Mouse (Mus musculus) regulatory T cell (primary cell): Measurements from ENCODE around the gene Galntl6.
"Not testable (repeated sequence)": the region's sequence is repeated elsewhere in the genome, so short reads cannot be mapped to it uniquely, and the experiment has no call there.

ENCODE experiments used
- in situ Hi-C: fragments of 300-600 bp; cut with MboI, MseI; formaldehyde crosslinking; loops from one replicate; pipeline ENCODE4 v1.15.1; 2025; ENCODE audit warnings: high pct_unique_total_duplicates

Gene Galntl6

DNA sequence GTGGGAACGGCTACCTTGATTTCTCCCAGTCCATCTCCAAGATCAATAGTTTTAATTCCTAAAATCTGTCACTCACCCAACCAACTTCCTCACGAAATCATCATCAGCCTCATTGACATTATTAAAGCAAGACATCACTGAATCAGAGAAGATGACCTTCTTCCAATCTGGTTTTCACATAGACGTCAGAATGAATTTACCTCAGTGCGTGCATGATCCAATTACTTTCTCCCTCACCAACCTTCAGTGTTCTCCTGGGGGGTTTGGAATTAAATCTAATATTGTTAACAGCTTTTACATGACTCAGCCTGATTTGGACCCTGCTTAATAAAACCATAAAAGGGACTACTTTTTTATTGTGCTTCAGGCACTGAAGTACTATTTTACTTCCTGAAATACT, 307.7 kb downstream of the Galntl6 start:
- in situ Hi-C loops, result no loop called here

GRCm38 (mm10) chr8:58597834-58598233, 314.6 kb downstream of the Galntl6 start:
- in situ Hi-C loops, result no loop called here

DNA sequence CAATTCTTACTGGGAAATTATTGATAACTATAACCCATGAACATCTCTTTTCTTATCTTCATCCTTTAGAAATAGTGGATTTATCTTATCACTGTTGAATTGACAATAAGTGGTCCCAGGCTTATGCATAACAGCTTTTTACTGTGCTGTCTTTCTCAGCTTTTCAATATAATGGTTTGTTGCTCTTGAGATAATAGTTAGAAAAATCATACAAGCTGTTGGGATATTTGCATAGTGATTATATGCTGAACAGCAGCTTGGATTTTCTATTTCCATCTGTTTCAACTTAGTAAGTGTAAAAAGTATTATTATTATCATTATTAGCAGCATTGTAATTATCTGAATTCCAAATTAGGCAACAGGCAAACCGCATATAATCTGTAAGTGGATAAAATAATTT, 337.1 kb downstream of the Galntl6 start:
- in situ Hi-C loops, result no loop called here

- in situ Hi-C loops, result no loop called here
These were observed 344.4 kb downstream of the Galntl6 start for GRCm38 (mm10) chr8:58568086-58568485.

- in situ Hi-C loops, result no loop called here
These were observed 346.3 kb downstream of the Galntl6 start for GRCm38 (mm10) chr8:58566115-58566514.

GRCm38 (mm10) chr8:58535781-58536180, 376.7 kb downstream of the Galntl6 start:
- in situ Hi-C loops, result no loop called here

DNA sequence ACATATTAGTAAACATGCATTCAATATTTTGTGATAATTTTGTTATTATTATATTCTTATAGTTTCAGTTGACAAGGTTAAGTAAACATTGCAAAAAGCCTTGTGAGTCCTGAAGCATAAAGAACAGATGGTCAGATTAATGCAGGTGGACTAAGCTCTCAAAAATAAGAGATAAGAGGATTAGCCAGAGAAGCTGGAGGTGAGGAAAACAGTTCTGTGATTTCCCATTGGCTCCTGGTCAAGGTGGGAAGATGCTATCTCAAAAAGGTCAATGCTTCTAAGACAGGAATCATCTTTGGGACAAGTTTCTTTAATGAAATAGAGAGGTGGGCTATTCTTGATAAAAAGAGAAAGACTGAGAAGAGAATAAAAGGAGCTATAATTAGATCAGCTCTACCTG, 377.8 kb downstream of the Galntl6 start:
- in situ Hi-C loops, result no loop called here

- in situ Hi-C loops, result no loop called here
These were observed 389.0 kb downstream of the Galntl6 start for GRCm38 (mm10) chr8:58523443-58523842.

DNA sequence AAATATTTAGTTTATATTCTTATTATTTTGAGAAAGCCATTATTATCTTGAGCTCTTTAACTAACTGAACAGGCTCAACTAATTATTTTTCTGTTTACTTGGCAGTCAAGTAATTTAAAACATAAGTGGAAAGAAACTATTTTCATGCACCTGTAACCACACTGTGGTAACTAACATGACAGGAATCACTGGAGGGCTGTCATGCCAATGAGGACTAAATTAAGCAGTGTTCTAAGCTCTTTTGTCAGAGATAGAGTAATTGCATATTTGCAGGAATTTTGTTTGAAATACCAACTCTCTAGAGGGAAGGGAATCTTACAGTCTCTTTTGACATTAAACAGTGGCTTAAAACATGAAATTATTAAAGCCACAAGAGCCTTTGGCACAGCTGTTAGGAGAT, 390.5 kb downstream of the Galntl6 start:
- in situ Hi-C loops, result no loop called here

- in situ Hi-C loops, result no loop called here
These were observed 401.9 kb downstream of the Galntl6 start for GRCm38 (mm10) chr8:58510516-58510915.

- in situ Hi-C loops, result no loop called here
These were observed 403.4 kb downstream of the Galntl6 start for GRCm38 (mm10) chr8:58509051-58509450.

DNA sequence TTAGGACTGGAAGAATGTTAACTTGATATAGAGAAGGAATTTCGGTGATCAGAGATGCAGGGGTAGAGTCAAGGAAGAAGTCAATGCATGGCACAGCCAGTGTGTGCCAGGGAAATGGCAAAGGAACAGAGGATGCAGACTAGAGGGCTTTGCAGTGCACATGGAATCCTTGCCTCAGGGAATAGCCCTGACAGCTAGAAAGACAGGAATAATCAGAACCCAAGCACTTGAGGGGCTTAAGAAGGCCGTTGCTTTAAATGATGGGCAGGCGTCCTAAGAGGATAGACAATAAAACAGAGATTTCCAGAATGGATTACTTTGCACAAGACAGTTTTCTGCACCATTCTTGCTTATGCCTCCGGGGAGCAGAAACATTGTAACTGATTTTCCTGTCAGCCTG, 425.3 kb downstream of the Galntl6 start:
- in situ Hi-C loops, result no loop called here

DNA sequence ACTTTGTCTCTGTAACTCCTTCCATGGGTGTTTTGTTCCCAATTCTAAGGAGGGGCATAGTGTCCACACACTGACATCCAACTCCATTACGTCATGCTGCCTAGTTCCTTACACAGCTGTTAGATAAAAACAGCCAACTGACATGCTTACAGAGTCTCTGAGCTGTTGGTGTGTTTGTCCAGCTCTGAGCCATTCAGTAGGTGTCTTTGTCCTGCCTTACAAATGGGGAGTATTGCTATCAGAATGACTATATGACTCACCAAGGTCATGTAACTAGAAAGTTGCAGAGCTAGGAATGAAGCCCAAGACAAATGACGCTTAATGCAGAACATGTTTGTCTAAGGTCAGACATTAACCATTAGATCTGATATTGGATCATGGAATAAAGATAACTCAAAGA, 449.1 kb downstream of the Galntl6 start:
- in situ Hi-C loops, result not testable (repeated sequence)

GRCm38 (mm10) chr8:58442696-58443095, 469.7 kb downstream of the Galntl6 start:
- in situ Hi-C loops, result no loop called here

GRCm38 (mm10) chr8:58418481-58418880, 494.0 kb downstream of the Galntl6 start:
- in situ Hi-C loops, result no loop called here

GRCm38 (mm10) chr8:58417551-58417950, 494.9 kb downstream of the Galntl6 start:
- in situ Hi-C loops, result no loop called here

DNA sequence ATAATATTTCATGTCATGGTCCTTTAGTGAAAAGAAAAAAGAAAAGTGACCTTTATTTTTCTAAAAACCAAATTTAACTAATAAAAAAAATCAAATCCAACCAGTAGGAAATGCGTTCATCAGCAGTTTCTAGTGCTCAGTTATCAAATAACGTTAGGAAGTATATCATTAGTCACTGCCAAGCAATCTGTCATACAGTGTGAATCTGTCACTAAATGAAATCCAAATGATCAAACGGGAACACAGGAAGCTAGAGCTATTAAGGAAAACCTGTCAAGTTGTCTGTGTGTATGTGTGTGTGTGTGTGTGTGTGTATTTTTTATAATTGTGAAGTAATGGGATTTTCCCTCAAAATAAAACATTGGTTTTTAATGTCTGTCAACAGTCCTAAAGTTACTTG, 515.9 kb downstream of the Galntl6 start:
- in situ Hi-C loops, result no loop called here

GRCm38 (mm10) chr8:58395879-58396278, 516.6 kb downstream of the Galntl6 start:
- in situ Hi-C loops, result no loop called here

DNA sequence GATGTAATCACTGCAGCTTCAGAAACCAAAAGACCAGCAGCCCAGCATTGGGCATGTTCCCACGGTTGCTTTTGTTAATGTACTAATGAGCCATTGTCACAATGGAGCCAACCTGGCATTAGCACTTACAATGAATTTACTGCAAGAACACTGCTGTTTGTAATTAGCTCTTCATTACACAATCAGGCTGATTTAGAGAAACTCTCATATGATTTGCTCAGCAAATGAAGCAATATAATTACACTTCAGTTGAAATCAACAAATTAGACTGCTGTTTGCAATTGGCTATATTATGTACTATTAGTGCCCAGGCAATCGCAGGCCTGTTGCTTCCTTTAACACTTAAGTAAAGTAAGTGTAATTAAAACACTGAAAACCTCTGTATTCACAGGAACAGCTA, 540.1 kb downstream of the Galntl6 start:
- in situ Hi-C loops, result loop anchor here (10.0 kb wide), 1 partner anchor 558 kb away; no protein-coding TSS in a partner anchor

GRCm38 (mm10) chr8:58371979-58372378, 540.5 kb downstream of the Galntl6 start:
- in situ Hi-C loops, result loop anchor here (10.0 kb wide), 1 partner anchor 557 kb away; no protein-coding TSS in a partner anchor

GRCm38 (mm10) chr8:58331151-58331550, 581.3 kb downstream of the Galntl6 start:
- in situ Hi-C loops, result no loop called here

DNA sequence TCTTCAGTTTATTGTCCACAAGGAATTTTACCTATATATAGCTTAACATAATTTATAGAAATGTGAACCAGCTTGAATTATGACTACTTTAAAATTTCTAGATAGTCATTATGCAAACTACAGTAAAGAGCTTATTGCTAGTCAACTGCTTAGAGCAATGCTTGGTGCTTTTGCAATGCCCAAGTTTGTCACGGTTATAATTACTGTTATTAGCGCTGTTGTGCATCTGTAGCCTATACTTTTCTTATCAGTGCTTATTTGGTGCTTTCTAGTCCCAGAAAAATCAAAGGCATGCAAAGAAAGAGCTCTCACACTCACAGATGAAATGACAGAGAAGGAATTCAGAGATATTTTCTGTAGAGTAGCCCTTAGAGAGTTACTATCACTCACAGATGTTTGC, 599.0 kb downstream of the Galntl6 start:
- in situ Hi-C loops, result no loop called here

- in situ Hi-C loops, result no loop called here
These were observed 621.0 kb downstream of the Galntl6 start for GRCm38 (mm10) chr8:58291487-58291886.

- in situ Hi-C loops, result no loop called here
These were observed 622.4 kb downstream of the Galntl6 start for GRCm38 (mm10) chr8:58290080-58290479.
